Mouse (Mus musculus) thymus, postnatal 14 days (tissue): Measurements from ENCODE around the gene Gm28551.
"Not testable (repeated sequence)": the region's sequence is repeated elsewhere in the genome, so short reads cannot be mapped to it uniquely, and the experiment has no call there.

Experiments used
- DNase-seq: peaks from one replicate; pipeline ENCODE4 v3.0.0; 2021

Gene Gm28551

DNA sequence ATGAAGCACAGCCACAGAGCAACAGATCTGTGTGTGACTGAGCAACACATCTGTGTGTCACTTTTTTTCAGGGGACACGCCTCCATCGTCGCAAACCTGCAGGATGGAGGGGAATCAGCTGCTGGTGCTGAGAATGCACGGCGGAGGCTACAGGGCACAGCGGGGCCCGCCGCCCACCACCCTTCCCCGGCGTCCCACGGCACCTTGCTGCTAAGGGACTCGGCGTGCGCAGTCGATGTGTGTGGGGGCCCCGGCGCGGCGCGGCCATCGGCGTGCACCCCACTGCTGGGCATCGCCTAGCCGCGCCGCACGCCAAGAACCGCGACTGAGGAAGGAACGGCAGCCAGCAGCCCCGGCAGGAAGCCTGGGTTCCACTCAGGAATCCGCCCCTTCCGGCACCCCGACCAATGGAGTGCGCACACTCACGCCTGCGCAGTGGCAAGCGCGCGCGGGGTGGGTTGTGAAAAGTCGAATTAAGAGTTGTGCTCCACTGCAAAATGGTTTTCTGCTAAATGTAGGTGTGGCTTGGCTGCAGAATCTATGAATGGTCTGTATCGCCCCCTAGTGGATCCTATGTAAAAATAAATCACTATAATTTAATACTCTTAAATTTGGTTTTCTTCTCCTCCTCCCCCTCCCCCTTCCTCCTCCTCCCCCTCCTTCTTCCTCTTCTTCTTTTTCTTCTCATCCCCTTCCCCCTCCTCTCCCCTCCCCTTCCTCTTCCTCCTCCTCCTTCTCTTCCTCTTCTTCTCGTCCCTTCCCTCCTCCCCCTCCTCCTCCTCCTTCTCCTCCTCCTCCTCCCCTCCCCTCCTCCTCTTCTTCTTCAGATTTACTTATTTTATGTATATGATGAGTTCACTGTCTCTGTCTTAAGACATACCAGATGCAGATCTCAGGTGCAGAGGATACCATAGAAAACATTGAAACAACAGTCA lies at the start of gene Gm28551, which contains the start of the genes Asdurf and Asnsd1:
Gene Gm28551 (minus strand): TSS at position 341 of the 935 bp plus-strand sequence.
Gene Asdurf (minus strand): TSS at position 293 of the 935 bp plus-strand sequence.
Gene Asnsd1 (minus strand): TSS at position 426 of the 935 bp plus-strand sequence.
- peak; percentile 98 for DNase-seq

DNA sequence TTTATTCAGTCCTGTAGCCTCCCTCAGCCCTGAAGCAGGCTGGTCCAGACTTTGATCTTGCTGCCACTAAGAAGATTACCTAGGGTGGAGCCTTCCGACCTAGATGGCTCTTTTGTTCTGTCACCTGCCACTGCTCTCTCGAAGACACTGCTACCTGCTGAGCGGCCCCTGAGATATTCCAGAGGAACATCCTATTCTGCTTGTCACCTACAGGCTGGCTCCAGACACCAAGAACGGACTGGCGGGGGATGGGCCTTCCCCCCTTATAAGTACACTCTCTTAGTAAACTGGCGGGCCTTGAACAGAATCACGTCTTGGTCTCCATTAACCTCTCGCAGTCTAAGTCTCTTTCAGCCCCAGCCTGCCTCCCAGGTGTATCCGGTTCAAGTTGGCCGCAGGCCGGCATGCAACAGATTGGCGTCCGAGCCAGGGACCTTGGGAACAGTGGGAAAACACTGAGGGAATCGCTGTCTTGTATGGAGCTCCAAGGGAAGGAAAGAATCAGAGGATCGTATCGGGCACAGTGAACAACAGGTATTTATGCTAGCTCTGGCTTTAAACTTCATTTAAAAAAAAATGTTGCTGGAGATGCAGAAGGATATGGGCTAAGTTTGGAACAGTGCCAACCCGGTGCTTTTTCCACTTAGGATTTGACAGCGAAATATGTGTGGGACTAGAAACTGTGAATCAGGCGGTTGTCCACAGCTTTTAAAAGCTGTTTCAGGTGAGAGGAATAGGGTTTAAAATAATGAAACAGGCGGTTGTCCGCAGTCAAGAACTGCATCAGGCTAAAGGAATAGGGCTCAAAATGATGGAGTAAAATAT lies 41.7 kb upstream of the Gm28551 start:
- DNase-seq = not testable (repeated sequence)

DNA sequence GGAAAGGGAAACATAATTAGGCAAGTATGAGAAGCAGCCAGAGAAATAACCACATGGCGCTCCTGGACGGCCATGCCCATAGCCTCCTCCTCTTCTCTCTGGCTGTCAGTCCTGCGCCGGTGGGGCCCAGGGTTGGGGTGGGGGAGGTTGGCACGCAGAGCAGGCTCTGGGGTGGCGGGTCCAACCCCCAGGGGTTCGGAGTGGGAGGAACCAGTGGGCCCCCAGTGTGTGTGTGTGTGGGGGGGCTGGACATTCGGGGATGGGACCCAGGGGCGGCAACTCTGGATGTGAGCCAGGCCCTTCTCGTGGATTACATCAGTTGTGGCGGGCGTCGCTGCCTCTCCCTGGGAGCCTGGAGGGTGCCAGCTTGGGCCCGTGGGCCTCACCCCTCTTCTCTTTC lies 36.3 kb upstream of the Gm28551 start:
- DNase-seq = no peak

- no peak for DNase-seq
Observed at GRCm38 (mm10) chr1:53384085-53384688, 31.7 kb upstream of the Gm28551 start.

DNA sequence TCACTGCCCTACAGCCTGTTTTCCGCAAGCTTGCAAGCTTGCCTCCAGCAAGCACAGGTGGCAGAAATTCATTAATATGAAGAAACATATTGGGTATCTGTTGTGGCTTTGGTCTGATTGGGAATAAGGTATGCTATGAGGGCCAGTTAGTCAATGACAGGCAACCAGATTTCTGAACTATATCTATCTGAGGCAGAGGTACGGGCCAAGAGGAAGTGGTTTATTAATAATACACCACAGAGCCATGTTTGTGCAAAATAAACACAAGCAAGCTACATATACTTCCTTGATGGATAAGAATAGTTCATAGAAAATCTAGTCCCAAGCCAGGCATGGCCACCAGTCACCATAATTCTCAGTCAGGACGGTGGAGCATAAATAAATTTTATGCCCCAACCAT lies 25.3 kb upstream of the Gm28551 start:
- DNase-seq = no peak

GRCm38 (mm10) chr1:53375965-53376364 lies 23.5 kb upstream of the Gm28551 start:
- DNase-seq = not testable (repeated sequence)

DNA sequence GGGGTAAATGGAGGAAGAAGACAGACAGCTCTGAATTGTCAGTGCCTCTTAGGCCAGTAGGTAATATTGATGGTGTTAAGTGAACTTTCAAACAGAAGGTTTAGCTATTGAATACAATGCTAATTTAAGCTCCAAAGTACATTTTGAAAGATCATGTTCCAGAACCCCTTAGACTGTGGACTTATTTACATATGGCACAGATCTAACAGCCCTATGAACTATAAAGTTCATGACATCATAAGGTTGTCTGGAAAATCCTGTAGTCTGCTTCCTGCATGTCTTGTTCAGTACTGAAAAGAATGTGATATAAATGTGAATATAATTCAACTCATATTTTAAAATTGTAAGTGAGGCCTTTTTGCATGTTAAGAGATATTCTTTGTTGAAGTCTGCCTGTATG lies 6.5 kb upstream of the Gm28551 start:
- DNase-seq = no peak

DNA sequence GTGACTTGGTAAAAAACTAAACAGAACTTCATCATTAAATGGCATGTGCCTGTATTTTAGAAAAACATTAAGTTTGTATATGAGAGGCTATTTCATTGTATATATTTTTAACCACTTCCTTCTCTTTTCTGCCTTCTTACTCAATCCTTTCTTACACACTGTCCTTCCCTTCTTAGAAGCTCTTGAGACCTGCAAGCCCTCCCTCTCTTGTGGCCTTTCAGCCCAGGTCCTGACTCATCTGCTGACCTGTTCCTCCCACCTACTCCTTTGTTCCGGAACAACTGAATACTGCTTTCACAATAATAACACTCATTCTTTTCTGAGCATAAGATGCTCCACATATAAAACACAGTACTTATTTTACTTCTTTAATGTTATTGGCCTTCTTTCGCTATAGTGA lies 11.4 kb downstream of the Gm28551 start:
- no peak for DNase-seq

- DNase-seq = not testable (repeated sequence)
Observed at GRCm38 (mm10) chr1:53337403-53337802, 15.1 kb downstream of the Gm28551 start.

- no peak for DNase-seq
Observed at GRCm38 (mm10) chr1:53335465-53335864, 17.0 kb downstream of the Gm28551 start.

DNA sequence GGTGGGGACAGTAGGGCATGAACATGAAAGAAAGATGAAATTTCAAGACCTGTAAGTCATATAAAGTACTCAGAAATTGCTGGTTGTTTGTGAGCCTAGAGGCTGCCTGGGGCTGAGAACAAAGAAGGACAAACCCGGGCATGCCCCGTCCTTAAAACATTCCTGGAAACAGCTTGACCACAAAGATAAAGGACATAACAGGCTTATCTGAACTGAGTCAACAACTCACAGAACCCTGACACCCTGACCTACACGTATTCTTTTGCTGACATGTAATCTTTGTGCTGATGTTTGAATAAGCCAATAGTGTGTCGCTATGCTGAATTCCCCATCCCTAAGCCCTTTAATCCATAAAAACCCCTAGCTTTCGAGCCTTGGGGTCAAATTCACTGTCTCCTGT lies 18.9 kb downstream of the Gm28551 start:
- DNase-seq = not testable (repeated sequence)

- no peak for DNase-seq
Observed at GRCm38 (mm10) chr1:53324827-53325494, 27.5 kb downstream of the Gm28551 start.

GRCm38 (mm10) chr1:53324277-53324676 lies 28.2 kb downstream of the Gm28551 start:
- DNase-seq = no peak

GRCm38 (mm10) chr1:53323254-53323653 lies 29.2 kb downstream of the Gm28551 start:
- no peak for DNase-seq

- no peak for DNase-seq
Observed at GRCm38 (mm10) chr1:53321662-53322344, 30.7 kb downstream of the Gm28551 start.

DNA sequence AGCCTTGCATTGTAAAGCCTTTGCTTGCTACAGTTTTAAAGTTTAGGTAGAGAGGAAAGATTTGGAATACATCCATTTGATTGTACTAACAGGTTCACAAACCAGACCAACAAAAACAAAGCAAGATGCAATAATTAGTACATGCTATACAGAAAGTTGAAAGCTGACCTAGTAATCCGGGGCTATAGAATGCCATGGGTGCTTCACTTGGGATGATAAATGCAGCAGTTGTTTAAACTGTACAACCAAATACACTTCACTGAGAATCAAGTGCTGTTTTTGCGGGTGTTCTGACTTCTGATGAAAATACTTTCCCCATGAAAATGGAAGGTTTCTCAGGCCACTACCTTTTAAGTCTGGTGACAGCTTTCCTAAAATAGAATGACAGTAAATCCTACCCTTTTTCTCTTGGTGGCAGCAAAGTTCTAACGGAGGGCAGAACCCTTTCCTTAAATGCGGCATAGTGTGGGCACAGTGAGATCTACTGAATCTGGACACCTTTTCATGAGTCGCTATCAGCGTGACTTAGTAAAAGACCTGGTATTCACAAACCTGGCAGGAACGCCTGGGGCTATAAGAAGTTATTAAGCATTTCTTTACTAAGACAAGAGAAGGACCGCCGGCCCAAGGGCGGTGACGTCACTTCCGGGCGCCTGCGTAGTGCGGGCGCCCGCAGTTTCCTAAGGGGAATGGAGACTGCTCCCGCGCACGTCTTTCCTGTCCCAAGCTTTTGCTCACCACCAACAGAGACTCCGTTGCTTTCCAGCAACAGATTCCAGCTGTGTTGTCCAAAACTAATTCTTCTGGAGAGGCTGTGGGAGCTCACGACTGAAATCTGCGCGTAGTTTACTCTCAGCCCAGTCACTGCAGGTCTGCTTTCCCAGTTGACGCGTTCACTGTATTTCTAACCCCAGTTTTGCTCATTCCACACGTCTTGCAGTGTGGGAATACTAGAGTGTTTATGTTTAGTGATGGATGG lies 39.2 kb downstream of the Gm28551 start, which contains the start of gene Osgepl1:
Gene Osgepl1 (plus strand): TSS at position 636 of the 979 bp plus-strand sequence.
- peak; percentile 85 for DNase-seq

DNA sequence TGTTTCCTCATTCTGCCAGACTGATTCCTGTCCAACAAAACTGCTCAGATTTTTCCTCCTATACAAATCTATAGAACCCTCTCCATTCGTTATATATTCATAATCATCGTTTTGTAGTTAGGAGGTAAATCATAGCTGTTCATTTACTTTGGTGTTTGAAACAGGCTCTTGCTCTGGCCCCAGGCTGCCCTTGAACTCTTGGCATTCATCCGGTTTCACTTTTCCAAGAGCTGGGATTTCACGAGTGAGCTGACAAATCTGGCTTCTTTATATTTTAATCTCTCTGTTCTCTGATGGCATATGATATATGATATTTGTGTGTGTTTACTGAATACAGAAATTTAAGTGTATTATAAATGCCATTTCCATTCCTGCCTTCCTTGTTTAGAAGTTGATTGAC lies 52.0 kb downstream of the Gm28551 start:
- no peak for DNase-seq

GRCm38 (mm10) chr1:53296581-53297383 lies 55.7 kb downstream of the Gm28551 start, which contains the start of the genes Pms1, Ormdl1 and Gm28778:
Pms1 (minus strand) TSS chr1:53297018.
Ormdl1 (plus strand) TSS chr1:53297095.
Gm28778 (plus strand) TSS chr1:53297111.
- DNase-seq = peak; percentile 92

DNA sequence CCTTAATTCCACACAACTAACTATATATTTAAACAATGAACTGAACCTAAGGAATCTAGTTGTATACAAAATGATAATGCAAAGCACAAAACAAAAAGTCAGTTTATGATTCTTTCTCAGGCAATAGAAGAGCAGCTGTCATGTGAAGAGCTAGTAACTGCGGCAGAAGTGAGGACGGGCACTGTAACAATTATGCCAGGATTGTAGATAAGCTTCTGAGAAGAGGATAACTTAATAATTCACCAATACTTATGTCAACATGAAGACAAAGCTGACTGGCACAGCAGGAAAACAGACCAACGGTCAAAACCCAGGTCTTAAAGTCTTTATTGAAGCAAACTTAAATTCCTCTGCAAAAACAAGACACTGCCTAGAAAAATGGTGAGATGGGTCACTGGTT lies 61.3 kb downstream of the Gm28551 start:
- no peak for DNase-seq
